Mouse (Mus musculus): ENCODE data around the gene Ufd1.
A peak's percentile ranks its signal among the peaks of the same experiment; 100 is the strongest.

Gene Ufd1

GRCm38 (mm10) chr16:18811468-18812384 lies at the start of gene Ufd1, which contains the start of gene Cdc45:
Ufd1 (plus strand) TSS chr16:18811779.
Cdc45 (minus strand) TSS chr16:18811987.
- DNase-seq (ENCODE audit: extremely low read depth, insufficient read length, low spot score) = peak; percentile 92

DNA sequence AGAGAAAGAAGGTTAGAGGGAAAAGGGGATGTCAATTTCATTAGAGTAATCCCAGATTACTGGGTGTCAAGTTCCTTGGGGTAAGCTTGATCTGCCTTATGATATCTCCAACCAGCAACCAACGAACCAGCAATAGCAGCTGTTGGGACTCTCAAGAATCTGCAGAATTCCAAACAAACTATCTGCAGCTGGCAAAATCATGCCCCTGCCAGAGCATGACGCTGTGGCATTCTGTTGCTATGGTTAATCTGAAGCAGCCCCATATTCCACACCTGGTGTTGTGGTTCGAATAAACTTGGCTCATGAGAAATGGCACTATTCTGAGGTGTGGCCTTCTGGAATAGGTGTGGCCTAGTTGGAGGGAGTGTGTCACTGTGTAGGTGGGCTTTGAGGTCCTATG lies 48.6 kb upstream of the Ufd1 start:
- DNase-seq (ENCODE audit: extremely low read depth, insufficient read length, low spot score) = no peak

- DNase-seq (ENCODE audit: extremely low read depth, insufficient read length, low spot score) = no peak
Measured at GRCm38 (mm10) chr16:18766390-18766789, 45.2 kb upstream of the Ufd1 start.

- DNase-seq (ENCODE audit: extremely low read depth, insufficient read length, low spot score) = no peak
Measured at GRCm38 (mm10) chr16:18769501-18769900, 42.1 kb upstream of the Ufd1 start.

GRCm38 (mm10) chr16:18773936-18774335 lies 37.6 kb upstream of the Ufd1 start:
- no peak for DNase-seq (ENCODE audit: extremely low read depth, insufficient read length, low spot score)

GRCm38 (mm10) chr16:18775621-18776555 lies 35.7 kb upstream of the Ufd1 start:
- no peak for DNase-seq (ENCODE audit: extremely low read depth, insufficient read length, low spot score)

GRCm38 (mm10) chr16:18776556-18777100 lies 35.0 kb upstream of the Ufd1 start, which contains the start of gene Cldn5:
Cldn5 (plus strand) TSS chr16:18776847.
- no peak for DNase-seq (ENCODE audit: extremely low read depth, insufficient read length, low spot score)

DNA sequence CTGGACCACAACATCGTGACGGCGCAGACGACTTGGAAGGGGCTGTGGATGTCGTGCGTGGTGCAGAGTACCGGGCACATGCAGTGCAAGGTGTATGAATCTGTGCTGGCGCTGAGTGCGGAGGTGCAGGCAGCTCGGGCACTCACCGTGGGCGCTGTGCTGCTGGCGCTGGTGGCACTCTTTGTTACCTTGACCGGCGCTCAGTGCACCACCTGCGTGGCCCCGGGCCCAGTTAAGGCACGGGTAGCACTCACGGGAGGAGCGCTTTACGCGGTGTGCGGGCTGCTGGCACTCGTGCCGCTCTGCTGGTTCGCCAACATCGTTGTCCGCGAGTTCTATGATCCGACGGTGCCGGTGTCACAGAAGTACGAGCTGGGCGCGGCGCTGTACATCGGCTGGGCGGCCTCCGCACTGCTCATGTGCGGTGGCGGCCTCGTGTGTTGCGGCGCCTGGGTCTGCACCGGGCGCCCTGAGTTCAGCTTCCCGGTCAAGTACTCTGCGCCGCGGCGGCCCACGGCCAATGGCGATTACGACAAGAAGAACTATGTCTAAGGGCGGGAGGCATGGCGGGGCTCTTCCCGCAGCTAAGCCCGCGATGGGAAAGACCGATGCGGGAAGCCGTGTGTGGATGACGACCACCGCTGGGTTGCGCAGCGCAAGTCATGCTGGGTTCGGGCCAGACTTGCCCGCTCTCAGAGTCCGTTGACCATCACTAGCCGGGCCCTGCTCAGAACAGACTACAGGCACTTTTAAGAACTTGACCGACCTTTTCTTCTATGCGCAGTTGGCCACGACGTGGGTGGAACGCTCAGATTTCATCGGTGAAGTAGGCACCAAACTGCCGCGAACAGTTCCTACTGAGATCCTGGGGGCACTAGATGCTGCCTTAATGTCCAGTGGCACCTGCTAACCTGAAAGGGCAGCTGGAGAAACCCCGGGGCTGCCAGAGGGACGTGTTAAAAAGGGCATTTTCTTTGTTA lies 34.2 kb upstream of the Ufd1 start:
- DNase-seq (ENCODE audit: extremely low read depth, insufficient read length, low spot score) = no peak

DNA sequence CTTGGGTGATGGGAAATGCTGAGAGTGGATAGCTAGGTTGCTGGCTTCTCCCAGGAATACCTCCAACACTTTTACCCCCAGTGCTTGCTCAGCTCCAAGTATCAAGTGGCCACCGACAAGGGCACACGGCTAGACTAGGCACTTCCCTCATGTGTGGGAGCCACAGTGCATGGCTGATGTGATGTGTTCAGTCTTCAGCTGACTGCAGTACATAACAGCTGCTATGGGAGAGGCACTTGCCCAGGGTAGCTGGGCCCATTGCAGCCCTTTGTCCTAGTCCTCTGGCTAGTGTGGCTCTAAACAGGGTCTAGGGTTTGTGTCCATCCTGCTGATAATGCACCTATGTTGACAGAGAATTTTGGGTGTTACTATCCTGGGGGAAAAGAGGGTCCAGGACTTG lies 33.1 kb upstream of the Ufd1 start:
- DNase-seq (ENCODE audit: extremely low read depth, insufficient read length, low spot score) = no peak

- no peak for DNase-seq (ENCODE audit: extremely low read depth, insufficient read length, low spot score)
Measured at GRCm38 (mm10) chr16:18781810-18782209, 29.8 kb upstream of the Ufd1 start.

- no peak for DNase-seq (ENCODE audit: extremely low read depth, insufficient read length, low spot score)
Measured at GRCm38 (mm10) chr16:18785025-18785424, 26.6 kb upstream of the Ufd1 start.

- DNase-seq (ENCODE audit: extremely low read depth, insufficient read length, low spot score) = no peak
Measured at GRCm38 (mm10) chr16:18785485-18785884, 26.1 kb upstream of the Ufd1 start.

- no peak for DNase-seq (ENCODE audit: extremely low read depth, insufficient read length, low spot score)
Measured at GRCm38 (mm10) chr16:18786652-18787051, 24.9 kb upstream of the Ufd1 start.

- peak; percentile 58 for DNase-seq (ENCODE audit: extremely low read depth, insufficient read length, low spot score)
Measured at GRCm38 (mm10) chr16:18788627-18789406, 22.8 kb upstream of the Ufd1 start.

GRCm38 (mm10) chr16:18795223-18795899 lies 16.2 kb upstream of the Ufd1 start:
- peak; percentile 88 for DNase-seq (ENCODE audit: extremely low read depth, insufficient read length, low spot score)

DNA sequence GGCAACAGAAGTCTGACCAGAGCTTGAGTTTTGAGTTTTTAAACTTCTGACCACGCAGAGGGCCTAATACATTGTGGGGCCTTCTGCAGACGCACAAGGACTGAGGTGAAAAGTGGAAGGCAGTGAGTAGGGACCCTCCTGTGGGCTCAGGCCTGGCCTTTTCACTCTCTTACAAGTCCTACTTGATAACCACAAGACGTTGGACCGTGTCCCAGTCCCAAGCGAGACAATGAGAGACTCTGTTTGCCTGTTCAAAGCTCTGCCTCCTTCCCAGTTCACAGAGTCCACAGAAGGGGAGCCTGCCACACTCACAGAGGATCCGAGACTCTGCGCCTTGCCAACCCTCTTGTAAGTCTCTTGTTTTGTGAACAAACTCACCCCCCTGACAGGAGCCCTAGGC lies 14.9 kb upstream of the Ufd1 start:
- DNase-seq (ENCODE audit: extremely low read depth, insufficient read length, low spot score) = peak; percentile 62

- DNase-seq (ENCODE audit: extremely low read depth, insufficient read length, low spot score) = no peak
Measured at GRCm38 (mm10) chr16:18798151-18798550, 13.4 kb upstream of the Ufd1 start.

- no peak for DNase-seq (ENCODE audit: extremely low read depth, insufficient read length, low spot score)
Measured at GRCm38 (mm10) chr16:18798841-18799240, 12.7 kb upstream of the Ufd1 start.
